Mouse (Mus musculus) urinary bladder, postnatal 4 days (tissue): ENCODE results near the gene Ddx19b.
"Not testable (repeated sequence)": the region's sequence is repeated elsewhere in the genome, so short reads cannot be mapped to it uniquely, and the experiment has no call there.

Experiments used
- DNase-seq, 2 experiments: peaks; one replicate each; pipeline ENCODE4 v3.0.0; 2021 to 2022; ENCODE audit warnings: low spot score in 2 of 2

The Ddx19b gene

DNA sequence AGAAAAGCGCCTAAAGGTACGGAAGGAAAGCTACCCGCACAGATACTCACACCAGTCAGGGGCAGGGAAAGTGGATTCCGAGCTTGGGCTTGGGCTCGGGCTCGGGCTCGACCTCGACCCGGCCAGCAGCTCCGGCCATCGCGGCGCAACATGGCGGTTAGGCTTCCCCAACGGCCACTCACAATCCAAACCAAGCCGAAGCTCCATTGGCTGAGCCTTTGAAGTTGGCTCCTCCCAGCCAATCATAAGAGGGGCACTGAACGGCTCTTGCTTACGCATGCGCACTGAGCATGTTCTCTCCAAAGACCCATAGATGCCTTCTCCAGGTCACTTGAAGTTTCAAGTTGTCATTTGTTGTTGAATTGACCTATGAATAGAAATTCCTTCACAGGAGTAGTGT lies at the start of gene Ddx19b:
Gene Ddx19b, minus strand, starts transcription at position 180 of the 400 bp plus-strand sequence.
- DNase-seq: no peak

DNA sequence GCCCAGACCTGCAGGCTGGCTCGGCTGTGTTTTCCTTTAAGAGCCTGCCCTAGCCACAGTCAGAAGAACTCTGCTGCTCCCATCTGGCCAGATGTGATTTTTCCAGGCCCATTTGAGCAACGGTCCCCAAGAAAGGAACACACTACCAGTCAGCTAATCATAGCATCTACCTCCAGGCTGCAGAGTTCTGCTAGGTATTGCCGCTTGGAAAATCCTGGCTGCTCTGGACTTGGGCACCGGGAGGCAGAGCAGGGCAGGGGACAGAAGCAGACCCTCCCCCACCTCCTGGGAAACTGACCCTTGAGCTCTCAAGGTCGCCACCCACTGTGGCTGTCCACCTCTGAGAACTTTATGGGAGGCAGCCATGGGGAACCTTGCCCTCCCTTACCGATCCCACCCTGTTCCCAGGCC lies 48.3 kb upstream of the Ddx19b start:
- no peak for DNase-seq

DNA sequence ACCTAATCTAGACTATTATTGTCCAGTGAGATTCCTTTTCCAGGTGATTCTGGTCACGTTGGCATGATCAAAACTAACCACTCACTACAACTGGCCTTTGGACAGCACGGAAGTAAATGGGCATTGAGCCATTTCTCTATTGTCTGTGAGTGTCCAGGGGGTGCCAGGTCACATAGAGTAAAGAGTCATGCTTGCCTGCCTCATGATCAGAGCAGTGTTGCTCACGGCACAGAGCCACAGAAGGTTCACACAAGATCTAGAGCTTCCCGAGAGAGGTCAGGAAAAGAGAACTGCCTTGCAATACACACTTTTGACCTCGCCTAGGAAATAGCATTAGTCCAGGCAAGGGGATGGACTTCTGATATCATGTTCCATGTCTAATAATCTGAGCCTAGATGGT lies 47.9 kb upstream of the Ddx19b start:
- no peak for DNase-seq

DNA sequence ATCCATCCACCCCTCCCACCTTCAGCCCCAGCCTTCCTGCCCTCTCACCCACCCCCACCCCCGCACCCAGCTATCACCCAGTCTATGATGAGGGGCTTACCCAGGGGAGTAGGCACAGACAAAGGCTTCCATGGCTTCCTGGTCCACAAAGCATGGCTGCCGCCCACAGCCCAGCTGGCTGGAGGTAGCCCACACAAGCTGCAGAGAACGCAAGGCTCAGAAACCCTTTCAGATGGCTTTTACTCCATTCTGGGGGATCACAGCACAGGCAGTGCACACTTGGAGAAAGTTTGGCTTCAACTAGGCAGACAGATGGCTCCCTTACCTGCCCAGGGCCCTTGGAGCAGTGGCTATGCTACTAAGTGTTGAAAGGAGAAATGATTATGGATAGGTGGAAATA lies 44.4 kb upstream of the Ddx19b start:
- no peak for DNase-seq

DNA sequence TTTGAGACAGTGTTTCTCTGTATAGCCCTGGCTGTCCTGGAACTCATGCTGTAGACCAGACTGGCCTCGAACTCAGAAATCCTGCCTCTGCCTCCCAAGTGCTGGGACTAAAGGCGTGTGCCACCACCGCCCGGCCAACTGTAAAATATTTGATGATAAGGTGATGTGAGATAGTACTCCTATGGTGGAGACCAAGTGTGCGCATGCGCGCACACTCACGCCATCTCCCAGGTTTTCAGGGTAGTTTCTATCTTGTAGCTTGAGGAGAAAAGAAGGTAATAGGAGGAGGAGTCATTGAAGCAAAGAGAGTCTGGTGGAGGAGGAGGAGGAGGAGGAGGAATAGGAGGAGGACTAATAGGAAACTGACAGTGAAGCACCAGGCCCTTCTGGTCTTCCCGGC lies 37.1 kb upstream of the Ddx19b start:
- DNase-seq: not testable (repeated sequence)

DNA sequence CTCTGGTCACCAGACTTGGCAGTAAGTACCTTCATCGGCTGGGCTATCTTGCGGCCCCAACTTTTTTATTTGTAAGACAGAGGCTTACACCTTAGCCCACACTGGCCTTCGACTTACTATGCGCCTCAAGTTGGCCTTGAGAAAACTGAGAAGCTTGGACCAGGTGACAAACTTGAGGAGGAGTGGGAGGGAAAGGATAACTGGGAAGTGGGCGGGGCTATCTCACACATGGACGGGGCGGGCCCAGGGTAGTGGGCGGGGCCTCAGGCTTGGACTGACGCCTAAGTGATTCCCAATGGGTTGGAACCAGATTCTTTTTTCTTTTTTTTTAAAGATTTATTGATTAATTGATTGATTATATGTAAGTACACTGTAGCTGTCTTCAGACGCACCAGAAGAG lies 35.9 kb upstream of the Ddx19b start:
- no peak for DNase-seq

DNA sequence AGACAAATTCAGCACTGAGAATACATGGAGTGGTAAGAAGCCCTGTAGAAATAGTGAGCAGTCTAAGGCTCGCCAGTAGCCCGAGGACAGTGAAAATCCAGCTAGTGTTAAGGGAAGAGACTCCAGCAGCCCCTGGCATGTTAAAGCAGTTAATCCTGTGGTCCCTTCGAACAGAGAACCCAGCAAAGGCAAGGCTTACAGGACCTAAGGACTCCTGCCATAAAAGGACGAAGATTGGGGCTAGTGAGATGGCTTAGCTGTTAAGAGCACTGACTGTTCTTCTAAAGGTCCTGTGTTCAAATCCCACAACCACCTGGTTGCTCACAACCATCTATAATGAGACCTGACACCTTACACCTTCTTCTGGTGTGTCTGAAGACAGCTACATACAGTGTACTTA lies 34.8 kb upstream of the Ddx19b start:
- DNase-seq: no peak

DNA sequence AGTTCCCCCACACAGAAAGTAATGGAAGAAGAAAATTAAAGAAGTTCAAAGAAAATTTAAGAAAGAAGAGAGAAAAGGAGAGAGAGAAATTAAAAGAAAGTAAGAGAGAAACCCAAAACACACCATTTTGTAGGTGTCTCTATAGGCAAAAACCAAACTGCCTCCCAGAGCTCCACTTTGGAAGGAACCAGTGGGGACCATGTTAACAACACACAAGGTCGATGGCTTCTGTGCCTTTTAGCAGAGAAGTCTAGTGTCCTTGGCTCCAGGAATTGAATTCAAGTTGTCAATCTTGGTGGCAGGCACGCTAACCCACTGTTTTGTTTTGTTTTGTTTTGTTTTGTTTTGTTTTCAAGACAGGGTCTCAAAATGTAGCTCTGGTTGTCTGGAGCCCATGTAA lies 31.3 kb upstream of the Ddx19b start:
- no peak for DNase-seq

DNA sequence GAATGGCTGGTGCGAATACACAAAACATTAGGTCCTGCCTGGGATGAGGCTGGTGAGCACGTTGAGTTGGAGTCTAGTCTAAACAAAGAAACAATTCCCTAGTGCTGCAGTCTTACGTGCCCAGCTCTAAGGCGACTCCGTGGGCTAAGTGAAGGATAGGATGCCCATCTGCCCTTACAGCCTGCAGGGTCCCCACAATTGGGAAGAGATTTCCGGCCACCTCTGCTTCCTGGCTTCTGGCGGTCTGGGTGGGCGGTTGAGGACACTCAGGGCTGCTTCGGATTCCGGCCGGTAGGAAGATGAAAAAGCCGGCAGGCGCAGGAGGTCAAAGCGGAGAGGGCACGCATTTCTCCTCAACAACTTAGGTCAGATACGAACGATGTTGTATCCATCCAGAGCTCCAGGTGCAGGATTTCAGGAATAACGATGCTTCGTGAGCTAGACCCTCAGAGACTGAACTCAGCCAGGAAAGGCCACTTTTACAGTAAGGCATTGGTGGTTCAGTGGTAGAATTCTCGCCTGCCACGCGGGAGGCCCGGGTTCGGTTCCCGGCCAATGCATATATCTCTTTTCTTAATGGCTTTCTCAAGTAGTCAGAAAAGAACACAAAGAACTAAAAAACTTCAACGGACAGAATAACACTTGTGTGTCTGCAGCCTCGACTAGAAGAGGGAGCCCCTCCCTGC lies 30.7 kb upstream of the Ddx19b start:
- peak; percentile 78 to 89 for DNase-seq

DNA sequence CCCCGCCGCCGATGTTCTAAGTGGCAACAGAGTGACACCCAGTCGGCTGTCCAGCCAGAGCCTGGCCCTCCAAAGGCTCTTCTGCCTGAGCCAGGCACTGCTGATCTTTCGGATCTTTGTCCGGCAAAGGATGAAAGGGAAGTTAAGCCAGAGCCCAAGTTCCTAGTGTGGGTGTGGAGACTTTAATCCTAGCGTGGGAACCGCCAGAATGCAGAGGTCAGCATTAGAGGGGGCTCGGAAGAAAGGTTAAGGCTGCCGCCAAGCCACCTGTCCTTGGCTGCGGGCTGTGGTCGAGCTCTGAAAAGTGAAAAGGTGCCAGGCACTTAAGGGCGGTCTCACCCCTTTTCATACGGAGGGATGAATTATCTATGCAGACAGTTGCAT lies 30.1 kb upstream of the Ddx19b start:
- no peak for DNase-seq

DNA sequence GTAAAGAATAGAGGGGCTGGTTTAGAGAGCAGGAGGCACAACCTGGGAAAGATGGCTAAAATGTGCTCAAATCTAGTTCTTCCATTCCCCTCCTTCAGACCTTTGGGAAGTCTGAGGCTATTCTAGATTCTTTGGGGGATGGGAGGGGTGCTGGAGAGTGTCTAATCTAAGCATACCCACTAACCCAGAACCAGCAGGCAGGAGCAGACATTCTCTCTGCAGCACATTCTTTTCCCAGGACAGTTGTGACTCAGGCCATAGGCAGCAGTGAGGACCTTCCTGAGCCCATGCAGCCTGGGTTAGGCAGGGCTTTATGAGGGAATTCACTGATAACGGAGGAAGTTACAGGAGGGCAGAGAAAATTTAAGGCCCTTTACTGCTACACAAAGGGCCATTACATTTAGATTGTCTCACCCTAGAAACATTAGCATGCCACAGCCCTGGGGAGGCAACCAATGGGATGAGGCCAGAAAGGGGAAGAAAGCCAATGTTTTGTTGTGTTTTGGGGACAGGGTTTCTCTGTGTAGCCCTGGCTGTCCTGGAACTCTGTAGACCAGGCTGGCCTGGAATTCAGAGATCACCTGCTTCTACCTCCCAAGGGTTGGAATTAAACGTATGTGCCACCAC lies 27.5 kb upstream of the Ddx19b start:
- no peak for DNase-seq

DNA sequence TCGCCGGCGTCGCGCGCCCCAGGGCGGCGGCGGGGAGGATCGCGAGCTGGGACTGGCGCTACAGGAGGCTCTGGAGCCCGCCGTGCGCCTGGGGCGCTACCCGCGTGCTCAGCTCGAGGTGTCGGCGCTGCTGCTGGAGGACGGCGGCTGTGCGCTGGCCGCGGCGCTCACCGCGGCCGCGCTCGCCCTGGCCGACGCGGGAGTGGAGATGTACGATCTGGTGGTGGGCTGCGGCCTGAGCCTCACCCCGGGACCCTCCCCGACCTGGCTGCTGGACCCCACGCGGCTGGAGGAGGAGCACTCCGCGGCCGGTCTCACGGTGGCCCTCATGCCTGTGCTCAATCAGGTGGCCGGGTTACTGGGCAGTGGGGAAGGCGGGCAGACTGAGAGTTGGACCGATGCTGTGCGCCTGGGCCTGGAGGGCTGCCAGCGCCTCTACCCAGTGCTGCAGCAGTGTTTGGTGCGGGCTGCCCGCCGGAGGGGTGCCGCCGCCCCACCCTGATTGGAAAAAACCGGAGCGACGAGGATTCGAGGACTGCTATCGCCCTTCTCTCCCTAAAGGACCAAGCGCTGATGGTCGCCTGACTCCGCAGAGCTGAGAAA lies 25.2 kb upstream of the Ddx19b start:
- no peak for DNase-seq

DNA sequence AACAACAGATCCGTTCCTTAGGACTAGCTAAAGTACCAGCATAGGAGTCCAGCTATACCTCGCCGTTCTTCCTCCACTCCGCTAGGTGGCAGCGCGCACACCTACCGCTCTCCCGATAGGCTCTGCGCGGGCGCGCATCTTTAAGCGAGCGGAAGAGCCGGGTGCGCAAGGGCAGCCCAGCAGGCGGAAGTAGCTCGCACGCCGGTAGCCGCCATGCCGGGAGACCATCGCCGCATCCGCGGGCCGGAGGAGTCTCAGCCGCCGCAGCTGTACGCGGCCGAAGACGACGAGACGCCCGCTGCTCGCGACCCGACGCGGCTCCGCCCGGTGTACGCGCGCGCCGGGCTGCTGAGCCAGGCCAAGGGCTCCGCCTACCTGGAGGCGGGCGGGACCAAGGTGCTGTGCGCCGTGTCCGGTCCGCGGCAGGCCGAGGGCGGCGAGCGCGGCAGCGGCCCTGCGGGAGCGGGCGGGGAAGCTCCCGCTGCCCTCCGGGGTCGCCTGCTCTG lies 24.7 kb upstream of the Ddx19b start, which contains the start of gene Exosc6:
Gene Exosc6, plus strand, starts transcription at position 182 of the 506 bp plus-strand sequence.
- DNase-seq: peak; percentile 85 to 89

DNA sequence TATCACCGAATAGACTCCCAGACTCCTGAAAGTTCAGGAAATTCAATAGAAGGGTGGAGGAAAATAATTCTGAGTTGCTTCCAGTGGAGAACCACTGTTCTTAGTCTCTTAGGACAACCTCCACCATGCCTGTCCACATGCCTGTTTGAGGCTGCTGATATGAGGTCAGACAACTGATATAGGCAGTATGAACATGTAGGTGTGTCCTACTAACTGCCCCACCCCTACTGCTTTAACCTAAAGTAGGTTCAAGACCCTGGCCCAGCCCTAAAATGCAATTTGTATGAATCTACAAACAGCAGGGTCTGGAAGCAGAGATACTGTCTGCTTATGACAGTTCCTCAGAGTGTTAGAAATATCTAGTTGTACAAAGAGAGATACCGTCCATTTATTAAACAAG lies 24.1 kb upstream of the Ddx19b start:
- DNase-seq: no peak

DNA sequence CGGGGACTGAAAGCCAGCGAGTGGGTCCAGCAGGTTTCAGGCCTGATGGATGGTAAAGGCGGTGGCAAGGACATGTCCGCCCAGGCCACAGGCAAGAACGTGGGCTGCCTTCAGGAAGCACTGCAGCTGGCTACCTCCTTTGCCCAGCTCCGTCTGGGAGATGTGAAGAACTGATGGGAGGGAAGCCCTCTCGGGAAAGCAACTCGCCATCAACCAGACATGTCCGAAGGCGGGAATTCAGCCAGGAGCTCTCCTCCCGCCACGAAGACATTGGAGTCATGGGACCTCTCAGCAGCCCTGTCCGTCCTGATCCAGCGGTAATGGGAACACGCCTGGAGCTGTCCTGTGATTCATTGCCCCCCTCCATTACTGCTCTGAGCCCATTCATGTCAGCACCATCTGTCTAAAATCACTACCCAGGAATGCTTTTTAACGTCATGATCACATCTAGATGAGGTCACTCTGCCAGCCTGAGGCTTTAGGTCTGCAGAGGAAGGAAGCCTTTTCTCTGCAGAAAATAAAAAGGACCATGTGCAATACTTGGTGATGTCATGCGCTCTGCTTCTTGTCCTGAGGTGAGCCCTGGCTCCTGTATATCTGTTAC lies 23.6 kb upstream of the Ddx19b start:
- no peak for DNase-seq

DNA sequence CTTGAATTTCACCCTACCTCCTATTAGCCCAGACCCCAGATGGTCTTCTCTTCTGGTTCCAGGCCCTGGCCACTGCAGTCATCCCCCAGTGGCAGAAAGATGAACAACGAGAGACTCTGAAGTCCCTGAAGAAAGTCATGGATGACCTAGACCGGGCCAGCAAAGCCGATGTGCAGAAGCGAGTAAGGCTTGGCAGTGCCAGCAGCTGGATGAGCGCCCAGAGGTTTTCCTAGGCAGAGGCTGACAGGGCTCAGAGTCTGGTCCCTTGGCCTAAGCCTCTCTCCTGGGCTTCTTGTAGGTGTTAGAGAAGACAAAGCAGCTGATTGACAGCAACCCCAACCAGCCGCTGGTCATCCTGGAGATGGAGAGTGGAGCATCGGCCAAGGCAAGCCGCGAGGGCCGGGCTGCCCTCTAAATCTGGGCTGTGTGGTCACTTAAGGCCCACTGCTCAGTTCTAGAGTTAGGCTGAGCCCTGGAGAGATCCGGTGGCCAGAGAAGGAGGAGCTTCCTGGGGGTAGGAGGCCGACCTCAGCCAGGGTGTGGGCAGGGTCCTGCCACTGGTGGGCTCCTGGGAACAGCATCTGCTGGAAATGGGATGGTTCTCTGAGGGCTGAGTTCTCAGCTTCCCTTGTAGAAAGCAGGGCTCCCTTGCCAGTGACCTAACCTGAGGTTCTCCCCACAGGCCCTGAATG lies 22.4 kb upstream of the Ddx19b start:
- no peak for DNase-seq

DNA sequence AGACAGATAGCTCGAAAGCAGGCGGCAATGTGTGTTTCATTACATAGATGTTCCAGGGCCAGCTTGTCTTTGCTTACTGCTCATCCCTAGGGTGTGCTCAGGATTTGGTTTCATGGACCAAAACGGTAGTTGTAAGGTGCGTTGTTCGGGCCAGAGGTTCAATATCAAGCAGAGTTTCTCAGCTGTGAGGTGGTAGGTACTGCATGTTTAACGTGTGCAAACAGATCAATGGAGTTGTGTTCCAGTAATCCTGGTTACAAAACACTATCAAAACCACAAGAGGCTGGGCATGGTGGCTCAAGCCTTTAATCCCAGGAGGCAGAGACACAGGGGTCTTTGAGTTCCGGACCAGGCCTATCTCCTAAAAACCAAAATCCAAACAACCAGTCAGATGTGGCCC lies 17.6 kb upstream of the Ddx19b start:
- DNase-seq: no peak

DNA sequence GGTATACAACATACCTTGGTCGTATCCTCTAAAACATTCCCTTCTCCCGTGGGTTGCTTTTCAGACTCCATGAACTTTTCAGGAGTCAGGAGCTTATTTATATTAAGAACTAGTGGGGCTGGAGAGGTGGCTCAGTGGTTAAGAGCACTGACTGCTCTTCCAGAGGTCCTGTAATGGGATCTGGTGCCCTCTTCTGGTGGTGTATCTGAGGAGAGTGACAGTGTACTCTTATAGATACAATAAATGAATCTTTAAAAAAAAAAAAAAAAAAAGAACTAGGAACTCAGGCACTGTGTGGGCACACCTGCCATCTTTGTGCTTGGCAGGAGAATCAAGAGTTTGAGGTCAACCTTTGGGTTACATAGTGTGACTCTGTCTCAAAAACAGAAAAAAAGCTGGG lies 17.1 kb upstream of the Ddx19b start:
- no peak for DNase-seq

DNA sequence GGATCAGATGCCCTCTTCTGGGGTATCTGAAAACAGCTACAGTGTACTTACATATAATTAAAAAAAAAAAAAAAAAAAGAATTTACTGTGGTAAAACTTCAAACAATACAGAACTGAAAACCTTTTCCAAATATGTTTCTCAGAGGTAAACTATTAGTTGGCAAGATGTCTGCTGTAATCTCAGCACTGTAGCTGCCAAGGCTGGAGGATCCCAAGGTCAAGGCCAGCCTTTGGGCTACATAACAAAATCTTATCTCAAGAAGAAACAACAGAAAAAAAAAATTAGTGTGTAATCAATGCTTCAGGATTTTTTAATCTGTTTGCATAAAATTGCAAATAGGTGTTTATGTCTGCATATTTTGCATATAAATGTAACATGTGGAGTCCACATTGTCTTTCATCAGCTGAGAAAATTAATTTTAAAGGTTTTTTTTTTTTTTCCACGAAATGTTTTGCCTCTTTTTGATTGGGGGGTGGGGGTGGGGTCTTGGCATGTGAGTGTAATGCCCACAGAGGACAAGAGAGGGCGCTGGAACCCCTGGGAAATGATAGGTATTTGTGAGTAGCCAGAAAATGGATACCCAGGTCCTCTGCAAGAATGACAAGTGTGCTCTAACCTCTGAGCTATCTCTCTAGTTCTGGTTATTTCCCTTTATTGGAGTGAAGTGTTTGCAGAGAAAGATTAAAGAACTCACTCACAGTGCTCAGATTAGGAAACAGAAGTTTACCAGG lies 12.6 kb upstream of the Ddx19b start:
- DNase-seq: no peak

DNA sequence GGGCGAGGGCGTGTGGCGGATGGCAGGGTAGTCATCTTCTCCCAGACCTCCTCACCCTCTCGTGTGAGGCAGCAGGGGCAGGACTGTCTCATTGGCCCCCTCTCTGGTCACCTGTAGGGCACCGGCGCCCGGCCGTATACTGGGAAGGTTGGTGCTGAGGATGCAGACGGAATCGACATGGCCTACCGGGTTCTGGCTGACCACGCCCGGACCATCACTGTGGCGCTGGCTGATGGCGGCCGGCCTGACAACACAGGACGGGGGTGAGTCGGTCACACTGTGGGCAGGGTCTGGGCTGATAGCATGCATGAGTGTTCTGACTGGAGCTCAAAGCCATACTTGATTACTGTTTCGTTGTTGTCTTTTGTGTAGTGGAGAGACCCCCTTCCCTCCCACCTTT lies 11.0 kb upstream of the Ddx19b start:
- DNase-seq: no peak

DNA sequence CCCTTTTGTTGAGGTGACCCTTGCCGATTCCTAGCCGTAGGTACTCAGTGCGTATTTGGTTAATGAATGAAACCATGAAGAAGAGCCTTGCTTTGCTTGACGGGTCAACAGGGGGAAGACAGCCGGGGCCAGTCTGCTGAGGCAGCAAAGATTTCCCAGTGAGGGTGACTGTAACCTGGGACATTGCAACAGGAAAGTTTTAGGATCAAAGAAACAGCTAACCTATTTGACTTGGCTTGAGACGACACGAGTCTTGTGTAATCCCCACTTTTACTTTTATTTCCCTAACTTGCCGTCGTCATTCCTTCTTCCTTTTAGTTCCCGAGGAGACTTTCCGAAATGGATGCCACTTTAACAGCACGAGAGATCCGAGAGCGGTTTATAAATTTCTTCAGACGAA lies 5.0 kb upstream of the Ddx19b start:
- DNase-seq: no peak
